Mouse (Mus musculus) heart, postnatal 14 days (tissue): ENCODE measurements around the gene Tmprss2. TPM values are rescaled to one million over a fixed set of nuclear protein-coding genes. Genes with fewer than 3 reads are reported as not detected.

ENCODE experiments used
- DNase-seq, 2 experiments: peaks; one replicate each; pipeline ENCODE4 v3.0.0; 2021 to 2022
- intact Hi-C: fragments of 180-260 bp; cut with DNase I; formaldehyde crosslinking; loops from one replicate; pipeline ENCODE4 v1.15.1; 2025
- long read RNA-seq, 2 experiments: library from polyadenylated mRNA; stranded (forward); transcript quantifications; one replicate each; pipeline ENCODE4 v2.0.0; 2021
- total RNA-seq, 2 experiments: library from RNA; stranded (reverse); gene quantifications; 2 replicates each; pipeline ENCODE4 v1.2.3; 2021

Tmprss2 gene
- under 1 TPM in 1 of 2 experiments, not detected in 1; 0.36 TPM for total RNA-seq
- long read RNA-seq, experiment 1, result 0 reads
- long read RNA-seq, experiment 2, result 0 reads

GRCm38 (mm10) chr16:97610939-97611338 lies at the start of gene Tmprss2:
Gene Tmprss2, minus strand, starts transcription at chr16:97611195.
- intact Hi-C loops, result no loop called here
- DNase-seq, result peak in 1 of 2 experiments; percentile 3

- intact Hi-C loops, result no loop called here
- no peak for DNase-seq
Observed at GRCm38 (mm10) chr16:97659225-97659658, 48.2 kb upstream of the Tmprss2 start.

GRCm38 (mm10) chr16:97658481-97658880 lies 47.5 kb upstream of the Tmprss2 start:
- no peak for DNase-seq
- intact Hi-C loops, result no loop called here

- no peak for DNase-seq
- intact Hi-C loops, result no loop called here
Observed at GRCm38 (mm10) chr16:97655800-97656199, 44.8 kb upstream of the Tmprss2 start.

GRCm38 (mm10) chr16:97649522-97650188 lies 38.7 kb upstream of the Tmprss2 start:
- intact Hi-C loops, result no loop called here
- no peak for DNase-seq

GRCm38 (mm10) chr16:97644681-97645080 lies 33.7 kb upstream of the Tmprss2 start:
- intact Hi-C loops, result no loop called here
- DNase-seq, result no peak

- DNase-seq, result no peak
- intact Hi-C loops, result no loop called here
Observed at GRCm38 (mm10) chr16:97639630-97640029, 28.6 kb upstream of the Tmprss2 start.

- intact Hi-C loops, result no loop called here
Observed at GRCm38 (mm10) chr16:97632880-97633484, 22.0 kb upstream of the Tmprss2 start.

GRCm38 (mm10) chr16:97623166-97623565 lies 12.2 kb upstream of the Tmprss2 start:
- intact Hi-C loops, result no loop called here
- no peak for DNase-seq

More at GRCm38 (mm10) chr16:97632880-97633484, 22.0 kb upstream of the Tmprss2 start:
- no peak for DNase-seq

GRCm38 (mm10) chr16:97622383-97622889 lies 11.4 kb upstream of the Tmprss2 start:
- DNase-seq, result no peak
- intact Hi-C loops, result no loop called here

- intact Hi-C loops, result no loop called here
- no peak for DNase-seq
Observed at GRCm38 (mm10) chr16:97618285-97618684, 7.3 kb upstream of the Tmprss2 start.

- no peak for DNase-seq
- intact Hi-C loops, result no loop called here
Observed at GRCm38 (mm10) chr16:97612009-97612408, 1.0 kb upstream of the Tmprss2 start.

GRCm38 (mm10) chr16:97610246-97610645 lies 749 bp downstream of the Tmprss2 start:
- DNase-seq, result no peak
- intact Hi-C loops, result no loop called here

GRCm38 (mm10) chr16:97609676-97610075 lies 1.3 kb downstream of the Tmprss2 start:
- DNase-seq, result no peak
- intact Hi-C loops, result no loop called here

- intact Hi-C loops, result no loop called here
- no peak for DNase-seq
Observed at GRCm38 (mm10) chr16:97607956-97608355, 3.0 kb downstream of the Tmprss2 start.

- intact Hi-C loops, result no loop called here
- DNase-seq, result no peak
Observed at GRCm38 (mm10) chr16:97606829-97607228, 4.2 kb downstream of the Tmprss2 start.

GRCm38 (mm10) chr16:97605957-97606721 lies 4.9 kb downstream of the Tmprss2 start:
- intact Hi-C loops, result no loop called here
- DNase-seq, result no peak

GRCm38 (mm10) chr16:97602256-97602655 lies 8.7 kb downstream of the Tmprss2 start:
- DNase-seq, result peak in 1 of 2 experiments; percentile 8
- intact Hi-C loops, result no loop called here

- intact Hi-C loops, result no loop called here
- DNase-seq, result no peak
Observed at GRCm38 (mm10) chr16:97600591-97600990, 10.4 kb downstream of the Tmprss2 start.

GRCm38 (mm10) chr16:97598046-97598445 lies 12.9 kb downstream of the Tmprss2 start:
- DNase-seq, result no peak
- intact Hi-C loops, result no loop called here
